Mouse (Mus musculus): Measurements from ENCODE around the gene Vmac.
A peak's percentile ranks its signal among the peaks of the same experiment; 100 is the strongest.

Gene Vmac

GRCm38 (mm10) chr17:56740118-56740787 is 22.4 kb upstream of the Vmac start:
- no peak for DNase-seq (ENCODE audit: low spot score)

GRCm38 (mm10) chr17:56738221-56738620 is 20.4 kb upstream of the Vmac start:
- no peak for DNase-seq (ENCODE audit: low spot score)

- DNase-seq (ENCODE audit: low spot score) = no peak
Measured at GRCm38 (mm10) chr17:56736534-56736933, 18.7 kb upstream of the Vmac start.

GRCm38 (mm10) chr17:56729656-56730055 is 11.8 kb upstream of the Vmac start:
- no peak for DNase-seq (ENCODE audit: low spot score)

- DNase-seq (ENCODE audit: low spot score) = no peak
Measured at GRCm38 (mm10) chr17:56729151-56729550, 11.3 kb upstream of the Vmac start.

GRCm38 (mm10) chr17:56728117-56728516 is 10.3 kb upstream of the Vmac start:
- DNase-seq (ENCODE audit: low spot score) = no peak

- no peak for DNase-seq (ENCODE audit: low spot score)
Measured at GRCm38 (mm10) chr17:56727659-56728058, 9.8 kb upstream of the Vmac start.

GRCm38 (mm10) chr17:56727029-56727649 is 9.3 kb upstream of the Vmac start:
- no peak for DNase-seq (ENCODE audit: low spot score)

GRCm38 (mm10) chr17:56723419-56724161 is 5.8 kb upstream of the Vmac start:
- no peak for DNase-seq (ENCODE audit: low spot score)

GRCm38 (mm10) chr17:56722441-56722840 is 4.6 kb upstream of the Vmac start:
- DNase-seq (ENCODE audit: low spot score) = no peak

- DNase-seq (ENCODE audit: low spot score) = peak; percentile 98
Measured at GRCm38 (mm10) chr17:56716655-56717362, 1.0 kb downstream of the Vmac start.

GRCm38 (mm10) chr17:56715914-56716654 is 1.7 kb downstream of the Vmac start:
- no peak for DNase-seq (ENCODE audit: low spot score)

GRCm38 (mm10) chr17:56715360-56715759 is 2.5 kb downstream of the Vmac start:
- DNase-seq (ENCODE audit: low spot score) = no peak

- DNase-seq (ENCODE audit: low spot score) = no peak
Measured at GRCm38 (mm10) chr17:56709708-56710107, 8.1 kb downstream of the Vmac start.

GRCm38 (mm10) chr17:56708692-56709091 is 9.1 kb downstream of the Vmac start:
- no peak for DNase-seq (ENCODE audit: low spot score)

- no peak for DNase-seq (ENCODE audit: low spot score)
Measured at GRCm38 (mm10) chr17:56706515-56706914, 11.3 kb downstream of the Vmac start.

- no peak for DNase-seq (ENCODE audit: low spot score)
Measured at GRCm38 (mm10) chr17:56703038-56703437, 14.8 kb downstream of the Vmac start.

GRCm38 (mm10) chr17:56700451-56700850 is 17.4 kb downstream of the Vmac start:
- DNase-seq (ENCODE audit: low spot score) = no peak

GRCm38 (mm10) chr17:56693851-56694310 is 23.9 kb downstream of the Vmac start:
- DNase-seq (ENCODE audit: low spot score) = peak; percentile 17

GRCm38 (mm10) chr17:56693395-56693794 is 24.4 kb downstream of the Vmac start:
- no peak for DNase-seq (ENCODE audit: low spot score)

GRCm38 (mm10) chr17:56688689-56689088 is 29.1 kb downstream of the Vmac start:
- DNase-seq (ENCODE audit: low spot score) = no peak

GRCm38 (mm10) chr17:56688045-56688444 is 29.8 kb downstream of the Vmac start:
- DNase-seq (ENCODE audit: low spot score) = no peak
